Mouse (Mus musculus) E14TG2a.4 (cell line): ENCODE data around the gene Acot4.

Source experiments
- CTCF ChIP-seq: conservative IDR thresholded peaks from 2 replicates; pipeline ENCODE4 v1.5.1; 2014; ENCODE audit warnings: low read length
- NANOG ChIP-seq: IDR thresholded peaks from 2 replicates; pipeline ENCODE4 v1.6.1; 2014; ENCODE audit warnings: borderline replicate concordance, low read length, mixed read lengths
- POU5F1 ChIP-seq: IDR thresholded peaks from 2 replicates; pipeline ENCODE4 v1.6.1; 2014; ENCODE audit warnings: low read length, borderline replicate concordance

DNA sequence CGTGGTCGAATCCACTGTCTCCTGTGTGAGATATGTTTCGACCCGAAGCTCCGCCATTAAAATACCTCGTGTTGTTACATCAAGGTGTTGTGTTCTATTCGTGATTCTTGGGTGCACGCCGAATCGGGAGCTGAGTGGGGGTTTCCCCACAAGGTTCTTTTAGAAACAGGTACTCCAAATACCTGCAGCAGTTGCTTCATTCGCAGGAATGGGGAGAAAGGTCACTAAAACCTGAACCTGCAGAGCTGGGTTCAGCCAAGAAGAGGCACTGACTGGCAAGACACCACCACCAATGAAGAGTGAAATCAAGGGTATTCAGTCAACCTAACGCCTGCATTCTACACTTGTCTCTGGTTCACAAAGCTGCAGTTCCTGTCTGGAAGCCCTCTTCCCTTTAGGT is 29.9 kb upstream of the Acot4 start:
- no peak for TF ChIP-seq CTCF
- no peak for TF ChIP-seq NANOG
- no peak for TF ChIP-seq POU5F1
